Mouse (Mus musculus) spleen, postnatal 36 days (tissue): ENCODE measurements around the gene Zfp758.
"Not testable (repeated sequence)": the region's sequence is repeated elsewhere in the genome, so short reads cannot be mapped to it uniquely, and the experiment has no call there.

Experiments used
- DNase-seq, 2 experiments: peaks; one replicate each; pipeline ENCODE4 v3.0.0; 2022; ENCODE audit warnings: low spot score in 2 of 2, mixed read lengths in 1 of 2

Zfp758 gene

DNA sequence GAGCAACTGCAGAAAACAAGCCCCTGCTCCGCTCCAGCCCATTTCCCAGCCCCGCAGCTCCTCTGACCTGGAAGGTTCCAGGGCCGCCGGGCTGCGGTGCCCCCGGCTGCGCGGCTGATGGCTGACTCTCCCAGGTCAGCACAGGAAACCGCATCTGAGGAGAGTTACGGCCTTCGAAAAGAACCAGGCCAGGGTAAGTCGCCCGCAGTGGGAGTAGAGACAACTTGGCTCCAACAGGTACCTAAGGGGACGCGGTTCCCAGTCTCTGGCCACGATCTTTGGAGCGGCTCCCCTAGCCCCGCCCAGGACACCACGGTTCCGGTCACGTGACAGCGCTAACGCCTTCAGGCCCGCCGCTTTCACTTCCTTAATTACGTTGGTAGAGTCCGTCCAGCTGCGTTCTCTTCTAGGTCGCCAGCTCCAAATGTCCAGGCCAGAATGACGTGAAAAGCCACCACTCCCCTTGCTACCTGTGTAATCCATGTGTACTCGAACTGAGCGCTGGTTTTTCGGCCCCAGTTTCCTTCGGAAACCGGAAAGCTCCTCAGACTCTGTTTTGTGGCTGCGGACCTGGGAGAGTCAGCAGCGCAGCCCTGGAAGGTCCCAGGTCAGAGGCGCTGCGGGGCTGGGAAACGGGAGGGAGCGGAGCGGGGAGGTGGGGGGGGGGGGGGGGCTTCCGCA is at the start of gene Zfp758, which contains the start of gene Zfp944:
TSS of gene Zfp758 (plus strand) at position 353 of the 681 bp plus-strand sequence.
TSS of gene Zfp944 (minus strand) at position 300 of the 681 bp plus-strand sequence.
- peak; percentile 23 to 24 for DNase-seq

DNA sequence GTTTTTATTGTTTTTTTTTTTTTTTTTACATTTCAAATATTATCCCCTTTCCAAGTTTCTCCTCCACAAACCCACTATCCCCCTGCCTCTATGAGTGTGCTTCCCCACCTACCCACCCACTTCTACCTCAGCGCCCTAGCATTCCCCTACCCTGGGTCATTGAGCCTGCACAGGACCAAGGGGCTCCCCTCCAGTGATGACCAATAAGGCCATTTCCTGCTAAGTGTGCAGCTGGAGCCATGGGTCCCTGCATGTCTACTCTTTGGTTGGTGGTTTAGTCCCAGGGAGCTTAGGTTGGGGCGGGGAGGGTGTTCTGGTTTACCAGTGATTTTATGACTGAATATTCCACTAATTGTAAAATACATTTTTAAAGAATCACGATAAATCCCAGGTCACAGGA is 47.0 kb upstream of the Zfp758 start:
- not testable (repeated sequence) for DNase-seq

DNA sequence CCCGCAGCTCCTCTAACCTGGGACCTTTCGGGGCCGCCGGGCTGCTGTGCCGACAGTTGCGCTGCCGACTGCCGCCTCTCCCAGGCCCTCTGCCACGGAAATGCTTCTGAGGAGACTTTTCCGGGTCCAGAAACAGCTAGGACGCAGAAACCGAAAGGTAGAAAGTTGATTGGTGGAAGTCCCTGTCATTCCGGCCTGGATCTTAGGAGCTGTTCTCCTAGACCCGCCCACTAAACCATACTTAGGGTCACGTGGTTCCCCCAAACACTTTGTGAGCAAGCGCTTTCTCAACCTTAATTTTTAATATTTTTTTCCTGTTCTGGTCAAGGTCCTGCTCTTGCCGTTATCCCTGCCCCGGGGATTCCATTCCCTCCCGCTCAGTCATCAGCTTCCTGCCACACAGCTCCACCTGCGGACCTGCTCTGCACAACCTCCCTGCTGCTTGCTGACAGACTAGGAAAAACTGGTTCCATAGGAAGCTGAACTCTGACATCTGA is 46.5 kb upstream of the Zfp758 start, which contains the start of gene CT030661.1:
TSS of gene CT030661.1 (minus strand) at position 108 of the 497 bp plus-strand sequence.
- DNase-seq = peak; percentile 81 to 85

DNA sequence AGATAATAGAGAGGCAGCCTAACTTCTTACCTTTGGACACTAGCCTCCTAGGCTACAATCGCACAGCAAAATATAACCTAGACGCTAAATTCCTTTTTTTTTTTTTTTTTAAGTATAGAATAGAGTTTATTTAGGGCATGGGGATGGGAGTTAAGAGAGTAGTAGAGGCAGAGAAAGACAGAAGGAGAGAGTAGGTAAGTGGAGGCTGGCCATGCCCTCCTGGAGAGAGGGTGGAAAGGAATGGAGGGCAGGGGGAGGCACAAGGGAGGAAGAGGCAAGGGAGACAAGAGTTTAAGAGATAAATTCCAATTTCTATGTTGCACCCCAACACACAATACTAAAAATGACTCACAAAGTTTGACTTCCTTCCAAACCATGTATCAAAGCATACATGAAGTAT is 46.0 kb upstream of the Zfp758 start:
- DNase-seq = not testable (repeated sequence)

DNA sequence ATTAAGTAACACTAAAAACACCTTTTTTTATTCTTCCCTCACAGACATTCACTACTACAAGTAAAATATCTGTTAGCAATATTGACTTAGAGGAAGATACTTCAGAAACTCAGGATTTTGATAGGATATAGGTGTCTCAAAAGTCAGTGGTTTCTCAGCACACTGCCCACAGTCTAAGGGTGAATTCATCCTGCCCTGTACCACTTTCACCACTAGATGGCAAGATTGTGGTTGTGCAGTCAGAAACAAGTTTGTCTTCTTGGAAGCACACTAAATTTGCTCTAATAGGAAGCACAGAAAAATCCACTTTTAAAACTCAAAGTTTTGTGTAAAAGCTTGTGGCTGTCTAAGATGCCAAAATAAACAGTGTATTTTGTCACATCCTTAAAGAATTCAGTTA is 8.5 kb upstream of the Zfp758 start:
- DNase-seq = peak; percentile 10 to 29

DNA sequence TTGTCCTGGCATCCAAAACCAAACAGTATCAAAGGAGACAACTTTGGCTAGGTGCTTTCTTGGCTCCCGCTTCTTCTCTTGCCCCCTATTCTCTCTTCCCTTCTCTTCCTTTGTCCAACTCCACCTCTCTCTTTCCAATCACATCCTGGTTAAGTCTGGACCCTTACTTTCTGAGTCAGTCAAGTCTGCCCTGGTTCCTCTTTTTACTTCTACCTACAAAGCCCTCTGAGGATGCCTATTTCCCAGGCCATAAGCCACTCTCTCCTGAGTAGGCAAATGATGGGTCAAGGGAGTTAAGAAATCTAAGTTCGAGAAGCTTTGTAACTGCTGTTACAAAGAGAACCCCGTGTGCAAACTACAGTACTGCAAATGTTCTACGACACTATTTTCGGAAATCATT is 681 bp upstream of the Zfp758 start:
- peak in 1 of 2 experiments; percentile 10 for DNase-seq

DNA sequence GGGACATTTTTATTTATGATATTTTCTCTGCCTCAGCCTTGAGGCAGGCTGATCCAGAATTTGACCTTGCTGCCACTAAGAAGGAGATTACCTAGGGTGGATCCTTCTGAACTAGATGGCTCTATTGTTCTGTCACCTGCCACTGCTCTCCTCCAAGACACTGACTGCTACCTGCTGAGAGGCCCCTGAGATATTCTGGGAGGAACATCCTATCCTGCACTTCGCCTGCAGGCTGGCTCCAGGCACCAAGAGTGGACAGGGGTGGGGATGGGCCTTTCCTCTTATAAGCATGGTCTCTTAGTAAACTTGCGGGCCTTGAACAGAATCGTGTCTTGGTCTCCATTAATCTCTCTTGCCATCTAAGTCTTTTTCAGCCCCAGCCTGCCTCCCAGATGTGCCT is 2.6 kb downstream of the Zfp758 start:
- no peak for DNase-seq

DNA sequence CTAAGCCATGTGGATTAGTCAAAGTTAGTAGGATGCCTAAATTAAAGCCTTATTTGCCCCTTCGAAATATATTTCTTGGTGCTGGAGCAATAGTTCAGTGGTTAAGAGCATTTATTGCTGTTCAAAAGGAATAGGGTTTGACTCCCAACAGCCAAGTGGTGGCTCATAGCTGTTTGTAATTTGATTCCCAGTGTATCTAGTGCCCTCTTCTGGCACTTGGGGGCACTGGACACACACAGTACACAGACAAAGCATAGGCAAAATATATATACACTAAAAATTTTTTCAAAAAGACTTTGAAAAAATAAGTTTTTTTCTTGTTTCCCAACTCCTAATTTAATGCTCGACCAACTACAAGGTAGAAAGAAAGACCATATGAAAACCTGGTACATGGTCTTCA is 49.5 kb downstream of the Zfp758 start:
- peak; percentile 12 to 37 for DNase-seq

DNA sequence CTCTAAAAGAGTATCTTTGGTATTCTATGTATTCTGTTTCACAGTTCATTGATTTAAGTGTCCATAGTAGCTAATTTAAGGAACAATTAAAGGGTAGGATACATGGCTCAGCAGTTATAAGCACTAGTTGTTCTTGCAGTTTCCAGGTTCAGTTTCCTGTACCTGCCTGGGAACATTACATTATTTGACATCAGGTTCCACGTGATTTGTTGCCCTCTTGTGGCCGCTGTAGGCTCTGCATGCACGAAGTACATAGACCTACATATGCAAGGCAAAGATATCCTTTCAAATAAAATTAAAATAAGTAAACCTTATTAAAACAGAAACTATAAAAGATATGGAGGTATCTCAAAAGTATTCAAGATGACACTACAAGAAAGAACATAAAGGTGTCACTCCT is 56.3 kb downstream of the Zfp758 start:
- peak; percentile 43 to 57 for DNase-seq

DNA sequence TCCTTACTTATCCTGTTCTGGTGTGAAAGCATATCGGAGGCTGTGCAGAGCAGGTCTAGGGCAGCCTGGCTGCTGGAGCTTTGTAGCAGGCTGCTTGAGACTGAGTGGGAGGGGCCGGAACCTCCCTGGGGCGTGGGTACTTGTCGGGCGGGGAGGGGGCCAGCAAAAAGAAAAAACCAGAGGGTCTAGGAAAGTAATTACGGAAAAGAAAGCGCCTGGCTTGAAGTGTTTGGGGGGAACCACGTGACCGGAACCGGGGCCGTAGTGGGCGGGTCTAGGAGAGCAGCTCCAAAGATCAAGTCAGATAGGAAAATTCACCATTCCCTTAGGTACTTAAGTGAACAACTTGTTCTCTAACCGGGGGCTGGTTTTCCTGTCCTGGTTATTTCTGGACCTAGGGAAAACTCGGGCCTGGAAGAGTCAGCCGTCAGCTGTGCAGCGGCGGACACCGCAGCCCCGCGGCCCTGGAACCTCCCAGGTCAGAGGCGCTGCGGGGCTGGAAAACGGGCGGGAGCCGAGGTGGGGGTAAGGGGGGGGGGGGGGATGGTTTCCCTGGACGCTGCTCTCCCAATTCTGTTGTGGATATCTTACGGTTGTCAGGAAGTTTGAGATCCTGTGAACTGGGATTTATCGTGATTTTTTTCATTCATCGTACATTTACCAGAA is 62.8 kb downstream of the Zfp758 start, which contains the start of gene Zfp946:
TSS of gene Zfp946 (plus strand) at position 271 of the 666 bp plus-strand sequence.
- DNase-seq = peak; percentile 63 to 72

DNA sequence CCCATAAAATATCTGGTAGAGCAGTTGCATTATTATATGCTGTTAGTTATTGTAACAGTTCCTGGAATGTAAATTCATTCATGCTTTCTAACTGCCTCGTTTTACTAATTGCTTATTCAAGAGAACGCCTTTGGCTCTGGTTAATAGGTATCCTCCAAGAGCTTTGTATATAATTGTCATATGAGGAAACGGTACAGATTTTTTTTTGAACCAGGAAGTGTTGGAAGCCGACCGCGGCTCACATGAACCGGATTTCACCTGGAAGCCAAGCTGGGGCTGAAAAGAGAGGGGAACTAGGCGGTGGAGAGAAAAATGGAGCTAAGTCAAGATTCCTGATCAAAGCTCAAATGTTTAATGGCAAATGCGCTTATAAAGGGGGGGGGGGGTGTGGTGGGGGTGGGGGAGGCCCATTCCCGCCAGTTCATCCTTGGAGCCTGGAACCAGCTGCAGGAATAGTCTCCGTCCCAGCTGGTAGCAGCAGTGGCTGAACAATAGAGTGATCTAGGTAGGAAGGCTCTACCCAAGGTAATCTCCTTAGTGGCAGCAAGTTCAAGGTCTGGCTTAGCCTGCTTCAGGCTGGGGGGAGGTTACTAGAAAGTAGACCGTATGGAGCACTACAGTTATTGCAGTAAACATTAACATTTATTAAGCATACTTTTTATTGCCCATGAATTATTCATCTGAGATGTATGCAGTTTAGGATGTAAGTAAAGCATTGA is 63.5 kb downstream of the Zfp758 start:
- DNase-seq = no peak
